In genomic region chr4:150769043-150769442, GRCm38 (mm10) we compare ENCODE assay signal across 12 mouse cellular contexts.
DNase-seq lines count a peak whose midpoint lies in the region; ATAC-seq and TF ChIP-seq lines count a peak whose summit lies in the region.
"Had no signal": no experiment of that assay in that cellular context is flagged by ENCODE, and none has a peak within 500 bp of the region (broad histone marks: within the 10 kb centered on the region; RNA-seq: fewer than 3 reads in every experiment).

No protein-coding gene starts in this region.

- ATAC-seq in kidney, embryonic 15.5 days (replicated peaks; ENCODE audit: low FRiP score): peak; percentile 36; the same call in 1 of the 2 replicates
- ATAC-seq in embryonic facial prominence, embryonic 13.5 days (ENCODE audit: insufficient number of reproducible peaks, insufficient read depth, low FRiP score, low TSS enrichment, low read depth): peak; percentile 63
- ATAC-seq in megakaryocyte progenitor cell, adult 5-6 weeks (replicated peaks; ENCODE audit: poor library complexity): no peak
- ATAC-seq: activated CD4-positive, CD25-positive, alpha-beta regulatory T cell, adult 4 months had no signal

- H3K4me2 ChIP-seq in kidney, embryonic 15.5 days: no peak overlapping the region
- no peak overlapping the region for H3K4me2 ChIP-seq in embryonic facial prominence, embryonic 13.5 days
- H3K4me2 ChIP-seq: hindbrain, embryonic 13.5 days had no signal

- WGBS in kidney, embryonic 15.5 days: 35% methylated on average over 7 of the region's 7 CpGs
- WGBS in kidney, adult 2 months: 81% methylated on average over 7 of the region's 7 CpGs
- WGBS in embryonic facial prominence, embryonic 13.5 days: 36% methylated on average over 7 of the region's 7 CpGs

- no peak for TF ChIP-seq CTCF in kidney, adult 2 months (conservative IDR thresholded peaks at IDR 0.05; ENCODE audit: insufficient read depth, insufficient read length, low read depth, low read length)

- H3K4me1 ChIP-seq in kidney, embryonic 15.5 days: peaks cover 16% of the 10 kb centered on the region
- H3K4me1 ChIP-seq in kidney, adult 2 months (ENCODE audit: control insufficient read depth, insufficient read depth, low read length): no peaks in the 10 kb centered on the region
- H3K4me1 ChIP-seq in embryonic facial prominence, embryonic 13.5 days: peaks cover 28% of the 10 kb centered on the region
- H3K4me1 ChIP-seq: hindbrain, embryonic 13.5 days had no signal

- 0 out of 2 replicates have a peak overlapping the region, but pooled peaks have one; percentile 7 for H3K27ac ChIP-seq in kidney, embryonic 15.5 days
- no peak overlapping the region for H3K27ac ChIP-seq in kidney, adult 2 months (ENCODE audit: insufficient read depth, low read depth, low read length)
- H3K27ac ChIP-seq in embryonic facial prominence, embryonic 13.5 days: no peak overlapping the region
- H3K27ac ChIP-seq: gastrocnemius, adult 2 months; hindbrain, embryonic 13.5 days had no signal

- no peaks in the 10 kb centered on the region for H3K36me3 ChIP-seq in kidney, embryonic 15.5 days
- H3K36me3 ChIP-seq in kidney, adult 2 months (ENCODE audit: control insufficient read depth, insufficient read depth, low read length): no peaks in the 10 kb centered on the region
- H3K36me3 ChIP-seq in embryonic facial prominence, embryonic 13.5 days: no peaks in the 10 kb centered on the region
- H3K36me3 ChIP-seq: hindbrain, embryonic 13.5 days had no signal

- TF ChIP-seq POLR2A in kidney, adult 2 months (IDR thresholded peaks at IDR 0.05; ENCODE audit: low read depth, low read length): no peak

- no peak overlapping the region for H3K4me3 ChIP-seq in kidney, embryonic 15.5 days (replicated peaks)
- no peak overlapping the region for H3K4me3 ChIP-seq in kidney, adult 2 months (ENCODE audit: insufficient read depth, low read depth, low read length)
- H3K4me3 ChIP-seq in embryonic facial prominence, embryonic 13.5 days: no peak overlapping the region
- H3K4me3 ChIP-seq: gastrocnemius, adult 2 months; hindbrain, embryonic 13.5 days had no signal

- H3K9me3 ChIP-seq in kidney, embryonic 15.5 days (replicated peaks): peaks cover 2% of the 10 kb centered on the region; the same call in 1 of the 2 replicates
- H3K9me3 ChIP-seq in embryonic facial prominence, embryonic 13.5 days: peaks cover 16% of the 10 kb centered on the region

- H3K27me3 ChIP-seq in kidney, embryonic 15.5 days: no peaks in the 10 kb centered on the region
- H3K27me3 ChIP-seq in kidney, adult 2 months (replicated peaks; ENCODE audit: control insufficient read depth, insufficient read depth, low read length): no peaks in the 10 kb centered on the region
- H3K27me3 ChIP-seq in embryonic facial prominence, embryonic 13.5 days: no peaks in the 10 kb centered on the region
- H3K27me3 ChIP-seq: hindbrain, embryonic 13.5 days had no signal

- no peak for DNase-seq in kidney, adult 2 months
- DNase-seq in embryo, embryonic 10 days (ENCODE audit: low spot score): peak; percentile 77
- peak; percentile 67 for DNase-seq in skeletal muscle tissue, adult 2 months (ENCODE audit: low read depth, low spot score)
- DNase-seq in thymus, postnatal 10 days (ENCODE audit: low spot score in 2 of 2): no peak
- DNase-seq: cerebellum, adult 9-11 months; gastrocnemius, adult 2 months; liver had no signal

- H3K9ac ChIP-seq in kidney, embryonic 15.5 days: no peak overlapping the region
- no peak overlapping the region for H3K9ac ChIP-seq in embryonic facial prominence, embryonic 13.5 days
- H3K9ac ChIP-seq: hindbrain, embryonic 13.5 days had no signal

Comparison
In these comparisons a context has a peak if more than half of its experiments do, and no peak if none do; other contexts are left out.
1. DNase-seq: peak in embryo, embryonic 10 days (single experiment) and skeletal muscle tissue, adult 2 months (single experiment); none in kidney, adult 2 months (single experiment) and thymus, postnatal 10 days (0 of 2).